Mouse (Mus musculus) spleen, postnatal 10 days (tissue): ENCODE data around the gene Timm13.

Source experiments
- DNase-seq, 2 experiments: peaks; one replicate each; pipeline ENCODE4 v3.0.0; 2021 to 2022; ENCODE audit warnings: low spot score in 2 of 2

The Timm13 gene

DNA sequence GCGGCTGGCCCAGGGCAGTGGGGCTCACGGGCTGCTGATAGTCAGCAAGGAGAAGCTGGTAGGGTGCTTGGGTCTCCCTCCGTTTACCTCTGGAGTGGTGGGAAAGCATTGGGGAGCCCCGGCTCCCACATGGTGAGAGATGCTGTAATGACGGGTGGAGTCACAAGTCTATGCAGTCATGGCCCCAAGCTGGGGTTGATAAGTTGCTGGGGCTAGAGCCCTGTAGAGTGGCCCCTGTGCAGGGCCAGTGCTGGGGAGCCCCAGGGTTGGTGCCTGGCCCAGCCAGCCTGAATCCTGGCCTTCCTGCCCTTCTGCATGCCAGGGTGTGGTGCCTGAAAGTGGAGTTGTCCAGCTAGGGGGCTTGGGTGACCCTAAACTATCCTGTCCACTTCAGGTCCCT is 38.5 kb downstream of the Timm13 start:
- DNase-seq: no peak

- peak; percentile 76 to 80 for DNase-seq
Observed at GRCm38 (mm10) chr10:80858350-80858935, 42.3 kb downstream of the Timm13 start.

GRCm38 (mm10) chr10:80857848-80858247 is 42.9 kb downstream of the Timm13 start:
- DNase-seq: peak; percentile 65 to 69

- DNase-seq: peak; percentile 57 to 58
Observed at GRCm38 (mm10) chr10:80857386-80857785, 43.4 kb downstream of the Timm13 start.

DNA sequence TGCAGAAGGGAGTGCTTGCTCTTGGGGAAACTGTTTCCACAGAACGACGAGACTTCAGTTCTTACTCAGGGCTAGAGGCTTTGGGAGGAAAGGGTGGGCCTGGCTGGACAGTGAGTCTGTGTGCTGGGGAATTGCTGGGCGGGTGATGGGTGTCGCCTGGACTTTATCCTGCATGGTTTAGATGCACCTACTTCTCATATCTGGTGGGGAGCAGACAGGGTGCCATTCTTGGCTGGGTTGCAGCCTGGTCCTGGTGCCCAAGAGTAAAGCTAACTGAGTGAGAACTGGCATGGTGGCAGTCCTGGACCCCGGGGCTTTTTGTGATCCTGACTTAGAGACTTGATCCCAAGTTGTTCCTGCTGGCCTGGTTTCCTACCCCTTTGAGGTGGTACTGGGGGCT is 43.9 kb downstream of the Timm13 start:
- peak; percentile 71 to 82 for DNase-seq

DNA sequence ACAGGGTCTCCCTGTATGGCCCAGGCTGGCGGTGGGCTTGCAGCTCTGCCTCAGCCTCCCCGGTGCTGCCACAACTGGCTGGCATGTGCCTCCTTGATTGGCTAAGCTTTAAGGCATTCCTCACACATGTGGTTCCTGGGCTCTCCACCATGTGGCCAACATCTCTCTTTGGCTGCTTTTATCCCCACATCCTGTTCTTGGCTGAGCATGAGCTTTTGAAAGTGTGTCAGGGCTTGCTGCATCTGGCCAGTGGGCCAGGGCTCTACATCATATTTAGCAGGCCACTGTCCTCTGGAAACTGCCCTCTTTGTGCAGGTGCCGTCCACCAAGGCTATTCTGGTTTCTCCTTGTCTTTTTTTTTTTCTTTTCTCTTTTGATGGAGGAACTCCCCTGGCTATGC is 44.5 kb downstream of the Timm13 start:
- peak; percentile 58 to 60 for DNase-seq

DNA sequence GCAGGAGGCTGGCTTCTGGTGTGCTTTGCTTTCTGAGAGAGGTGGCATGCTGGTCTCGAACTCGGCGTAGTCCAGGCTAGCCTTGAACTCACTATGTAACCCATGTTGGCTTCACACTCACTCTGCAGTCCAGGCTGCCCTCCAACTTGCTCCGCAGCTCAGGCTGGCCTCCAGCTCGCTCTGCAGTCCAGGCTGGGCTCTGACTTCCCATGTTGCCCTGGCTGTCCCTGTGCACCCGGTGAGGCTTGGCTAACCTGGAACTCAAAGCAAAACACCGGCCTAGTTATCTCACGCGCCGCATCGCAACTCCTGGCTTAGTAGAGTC is 45.1 kb downstream of the Timm13 start:
- peak; percentile 59 to 73 for DNase-seq

- DNase-seq: peak; percentile 98
Observed at GRCm38 (mm10) chr10:80854913-80855748, 45.6 kb downstream of the Timm13 start, which contains the start of the genes Lsm7 and Sppl2b. Gene Lsm7, minus strand, starts transcription at chr10:80855209. Gene Sppl2b, plus strand, starts transcription at chr10:80855275.
